Mouse (Mus musculus) stomach, embryonic 16.5 days (tissue): ENCODE measurements around the gene Spint5. TPM values are rescaled to one million over a fixed set of nuclear protein-coding genes. Genes with fewer than 3 reads are reported as not detected.
A peak's percentile ranks its signal among the peaks of the same experiment; 100 is the strongest.

ENCODE experiments used
- ATAC-seq: fragments of 200-750 bp; cut with Nextera tagmentation; 2 replicates; pipeline ENCODE4 v1.8.0; 2017; ENCODE audit warnings: moderate number of reproducible peaks, moderate TSS enrichment; ENCODE audit not compliant: insufficient read depth, low FRiP score
- H3K27ac ChIP-seq: fragments of 300-500 bp; sonication (generic); 2 replicates; pipeline ENCODE4 v1.5.1; 2014; ENCODE audit warnings: low read length
- H3K27me3 ChIP-seq: fragments of 300-500 bp; sonication (generic); 2 replicates; pipeline ENCODE4 v1.6.1; 2014; ENCODE audit warnings: low read length, control low read depth, mixed read lengths; ENCODE audit not compliant: control insufficient read depth, insufficient read depth
- H3K36me3 ChIP-seq: fragments of 300-500 bp; sonication (generic); 2 replicates; pipeline ENCODE4 v1.6.1; 2014; ENCODE audit warnings: low read length; ENCODE audit not compliant: control insufficient read depth, insufficient read depth
- H3K4me1 ChIP-seq: fragments of 300-500 bp; sonication (generic); 2 replicates; pipeline ENCODE4 v1.6.1; 2014; ENCODE audit warnings: low read length, control low read depth, mixed read lengths; ENCODE audit not compliant: control insufficient read depth, insufficient read depth
- H3K4me2 ChIP-seq: fragments of 300-500 bp; sonication (generic); 2 replicates; pipeline ENCODE4 v1.6.1; 2014; ENCODE audit warnings: low read depth, low read length, mixed read lengths
- H3K4me3 ChIP-seq: fragments of 300-500 bp; sonication (generic); replicated peaks from 2 replicates; pipeline ENCODE4 v1.5.1; 2014; ENCODE audit warnings: mild to moderate bottlenecking, low read length
- H3K9ac ChIP-seq: fragments of 300-500 bp; sonication (generic); 2 replicates; pipeline ENCODE4 v1.6.1; 2014; ENCODE audit warnings: low read length
- H3K9me3 ChIP-seq: fragments of 300-500 bp; sonication (generic); replicated peaks from 2 replicates; pipeline ENCODE4 v1.6.1; 2016; ENCODE audit warnings: low read length, control low read depth; ENCODE audit not compliant: control insufficient read depth
- WGBS: fragments of 180-500 bp; shearing (Covaris S2); extraction: QIAGEN DNeasy Blood & Tissue Kit; methylation state at CpG from one replicate; pipeline ENCODE4 v1.1.7; 2014; 5-methylcytosine and 5-hydroxymethylcytosine counted together
- polyA plus RNA-seq: library from polyadenylated mRNA; unstranded; fragments of >200 nt; fragmentation: Nextera tagmentation; extraction: Ambion mirVana; gene quantifications from 2 replicates; pipeline ENCODE4 v1.2.1, GENCODE M21; 2015

Gene Spint5
- polyA plus RNA-seq, 1 experiment from 2014 or later, result not detected

DNA sequence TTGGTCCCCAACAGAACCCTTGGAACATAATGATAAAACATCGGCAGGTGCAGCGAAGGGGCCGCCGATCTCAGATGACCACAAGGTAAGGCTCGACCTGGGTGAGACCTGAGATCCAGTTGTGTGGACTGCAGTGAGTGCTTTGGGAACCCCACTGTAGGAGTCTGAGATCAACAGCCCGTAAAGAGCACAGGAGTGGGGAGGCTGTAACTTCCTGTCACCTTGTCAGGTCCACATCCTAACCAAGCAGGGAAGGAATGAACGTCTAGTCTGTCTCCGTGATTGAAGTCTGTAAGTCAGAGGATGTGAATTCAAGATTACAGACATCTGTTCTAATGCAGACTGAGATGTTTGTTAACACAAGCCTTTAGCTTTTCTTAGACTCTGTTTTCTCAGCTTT lies 31.6 kb downstream of the Spint5 start:
- peak overlapping the region; percentile 98 for H3K9ac ChIP-seq
- WGBS, result 42% methylated on average over 8 of the region's 8 CpGs
- H3K9me3 ChIP-seq, result no peaks in the 10 kb centered on the region
- peaks cover 17% of the 10 kb centered on the region for H3K4me1 ChIP-seq
- ATAC-seq, result no peak
- no peaks in the 10 kb centered on the region for H3K27me3 ChIP-seq
- H3K4me3 ChIP-seq, result peak overlapping the region; percentile 75
- peak overlapping the region; percentile 86 for H3K4me2 ChIP-seq
- peak overlapping the region; percentile 48 for H3K27ac ChIP-seq
- 0 out of 2 replicates have a peak, but pooled peaks cover 8% of the 10 kb centered on the region for H3K36me3 ChIP-seq

DNA sequence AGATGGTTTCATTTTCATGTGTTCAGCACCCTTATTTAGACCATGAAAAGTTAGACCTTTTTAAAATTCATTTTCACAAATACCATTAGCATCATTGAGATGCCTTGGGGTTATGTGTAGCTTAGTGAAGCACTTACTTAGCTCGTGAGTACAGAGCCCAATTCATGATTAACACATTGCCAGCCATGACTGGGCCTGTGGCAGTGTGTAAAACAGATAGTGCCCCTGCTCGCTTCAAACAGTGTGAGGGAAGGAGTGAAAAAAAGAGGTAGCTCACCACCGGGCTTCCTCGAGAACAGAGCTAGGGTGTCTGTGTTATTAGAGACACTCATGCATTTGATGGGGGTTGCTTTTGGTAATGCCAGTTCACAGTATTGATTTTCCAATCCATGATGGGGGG lies 33.1 kb downstream of the Spint5 start:
- Histone ChIP-seq H3K9ac (no peak overlapping the region), H3K4me1 (peaks cover 17% of the 10 kb centered on the region), H3K36me3 (peaks cover 14% of the 10 kb centered on the region; the same call in 1 of the 2 replicates), H3K27me3 (no peaks in the 10 kb centered on the region), H3K4me2 (no peak overlapping the region), H3K27ac (no peak overlapping the region), H3K9me3 (no peaks in the 10 kb centered on the region), H3K4me3 (no peak overlapping the region)
- WGBS, result 82% methylated on average over 4 of the region's 4 CpGs
- no peak for ATAC-seq

DNA sequence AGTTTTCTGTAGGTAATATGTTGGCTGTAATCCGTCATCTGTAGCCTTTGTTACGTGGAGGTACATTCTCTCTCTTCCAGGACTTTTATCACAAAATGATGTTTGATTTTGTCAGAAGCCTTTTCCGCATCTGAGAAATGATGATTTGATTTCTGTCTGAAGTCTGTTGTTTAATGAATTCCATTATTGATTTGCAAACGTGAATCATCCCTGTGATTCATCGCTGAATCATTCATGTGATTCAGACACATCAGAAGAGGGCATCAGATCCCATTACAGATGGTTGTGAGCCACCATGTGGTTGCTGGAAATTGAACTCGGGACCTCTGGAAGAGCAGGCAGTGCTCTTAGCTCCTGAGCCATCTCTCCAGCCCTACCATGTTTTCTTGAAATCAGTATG lies 33.9 kb downstream of the Spint5 start:
- Histone ChIP-seq H3K4me2 (no peak overlapping the region), H3K4me3 (no peak overlapping the region), H3K27ac (no peak overlapping the region), H3K36me3 (peaks cover 17% of the 10 kb centered on the region; the same call in 1 of the 2 replicates), H3K9ac (no peak overlapping the region), H3K4me1 (peaks cover 17% of the 10 kb centered on the region), H3K27me3 (no peaks in the 10 kb centered on the region), H3K9me3 (no peaks in the 10 kb centered on the region)
- no peak for ATAC-seq
- WGBS, result 86% methylated on average over 6 of the region's 6 CpGs

DNA sequence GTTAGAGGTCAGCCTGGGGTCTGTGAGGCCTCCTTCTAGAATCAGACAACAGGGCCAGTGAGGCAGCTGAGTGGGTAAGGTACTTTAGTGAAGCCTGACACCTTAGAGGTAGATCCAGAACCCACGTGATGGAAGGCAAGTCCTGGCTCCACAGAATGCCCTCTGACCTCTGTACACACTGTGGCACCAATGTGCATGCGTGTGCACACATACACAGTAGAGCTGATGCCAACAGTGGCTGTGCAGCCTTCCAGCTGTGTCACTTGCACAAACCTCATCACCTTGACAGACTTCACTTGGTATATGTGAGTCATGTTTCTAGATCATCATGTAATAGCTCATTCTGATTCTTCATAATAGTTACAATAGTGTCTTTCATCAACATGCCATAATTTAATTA lies 37.3 kb downstream of the Spint5 start:
- Histone ChIP-seq H3K4me2 (no peak overlapping the region), H3K27me3 (no peaks in the 10 kb centered on the region), H3K9ac (no peak overlapping the region), H3K9me3 (no peaks in the 10 kb centered on the region), H3K27ac (no peak overlapping the region), H3K4me1 (peaks cover 2% of the 10 kb centered on the region; the same call in 1 of the 2 replicates), H3K36me3 (peaks cover 41% of the 10 kb centered on the region), H3K4me3 (no peak overlapping the region)
- 79% methylated on average over 2 of the region's 2 CpGs for WGBS
- ATAC-seq, result peak; percentile 21; the same call in 1 of the 2 replicates

DNA sequence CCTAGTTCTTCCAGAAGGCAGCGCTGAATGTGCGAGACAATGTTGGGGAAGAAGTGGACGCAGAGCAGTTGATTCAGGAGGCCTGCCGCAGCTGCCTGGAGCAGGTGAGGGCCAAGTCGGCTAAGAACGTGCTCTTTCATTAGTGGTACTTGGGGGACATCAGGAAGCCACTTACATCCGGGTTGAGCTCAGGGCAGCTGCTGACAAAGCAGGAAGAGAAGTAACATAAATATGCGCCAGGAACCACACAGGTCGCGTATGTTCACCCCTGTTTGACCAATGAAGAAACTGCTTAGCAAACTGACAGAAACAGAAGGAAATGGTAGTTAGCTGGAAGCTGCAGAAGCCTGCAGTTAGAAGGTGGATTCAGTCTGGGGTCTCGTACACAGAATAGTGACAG lies 39.0 kb downstream of the Spint5 start:
- Histone ChIP-seq H3K4me1 (no peaks in the 10 kb centered on the region), H3K9ac (no peak overlapping the region), H3K27me3 (no peaks in the 10 kb centered on the region), H3K27ac (no peak overlapping the region), H3K36me3 (peaks cover 49% of the 10 kb centered on the region), H3K9me3 (no peaks in the 10 kb centered on the region), H3K4me2 (no peak overlapping the region), H3K4me3 (no peak overlapping the region)
- ATAC-seq, result no peak
- WGBS, result 75% methylated on average over 11 of the region's 11 CpGs

DNA sequence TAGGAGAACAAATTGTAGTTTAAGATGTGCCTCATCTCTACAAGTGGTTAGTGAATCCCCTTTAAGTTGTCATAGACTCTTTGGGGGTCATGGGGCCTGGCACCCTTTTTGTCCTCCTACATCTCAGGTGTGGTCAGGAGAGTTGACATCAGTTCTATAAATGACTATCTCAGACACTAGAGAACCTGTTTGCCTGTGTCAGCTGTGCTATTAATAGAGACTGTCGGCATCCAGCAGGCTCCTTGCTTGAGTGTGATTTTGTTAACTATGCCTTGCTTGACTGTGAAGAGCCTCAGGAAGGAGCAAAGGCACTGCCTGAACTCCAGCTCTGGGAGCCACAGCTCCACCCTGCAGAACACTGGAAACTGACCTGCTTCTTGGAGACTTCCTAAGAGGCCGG lies 39.7 kb downstream of the Spint5 start:
- H3K4me1 ChIP-seq, result no peaks in the 10 kb centered on the region
- peaks cover 54% of the 10 kb centered on the region for H3K36me3 ChIP-seq
- WGBS, result 71% methylated on average over 2 of the region's 2 CpGs
- no peaks in the 10 kb centered on the region for H3K27me3 ChIP-seq
- H3K4me2 ChIP-seq, result no peak overlapping the region
- ATAC-seq, result no peak
- H3K9me3 ChIP-seq, result no peaks in the 10 kb centered on the region
- no peak overlapping the region for H3K9ac ChIP-seq
- H3K27ac ChIP-seq, result no peak overlapping the region
- no peak overlapping the region for H3K4me3 ChIP-seq

DNA sequence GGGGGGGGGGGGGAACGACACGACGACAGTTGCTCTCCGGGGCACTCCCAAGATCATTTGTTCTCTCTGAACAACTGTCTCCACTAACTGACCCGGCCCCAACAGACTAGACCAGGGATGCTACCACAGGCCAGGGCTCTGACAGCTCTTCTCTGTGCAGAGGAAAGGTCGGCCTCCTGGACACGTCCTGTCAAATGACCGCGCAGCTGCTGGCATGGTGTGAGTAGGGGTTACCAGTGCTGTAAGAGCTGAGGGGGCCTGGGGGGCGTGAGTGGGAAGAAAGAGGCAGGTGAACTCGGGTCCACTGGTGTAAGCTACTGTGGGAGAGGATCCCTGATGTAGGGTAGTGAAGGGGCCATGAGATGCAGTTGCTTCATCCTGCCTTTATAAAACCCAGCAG lies 42.7 kb downstream of the Spint5 start:
- 86% methylated on average over 11 of the region's 11 CpGs for WGBS
- Histone ChIP-seq H3K27me3 (no peaks in the 10 kb centered on the region), H3K4me2 (no peak overlapping the region), H3K4me3 (no peak overlapping the region), H3K9ac (no peak overlapping the region), H3K4me1 (no peaks in the 10 kb centered on the region), H3K9me3 (no peaks in the 10 kb centered on the region), H3K36me3 (peaks cover 54% of the 10 kb centered on the region), H3K27ac (no peak overlapping the region)
- no peak for ATAC-seq

DNA sequence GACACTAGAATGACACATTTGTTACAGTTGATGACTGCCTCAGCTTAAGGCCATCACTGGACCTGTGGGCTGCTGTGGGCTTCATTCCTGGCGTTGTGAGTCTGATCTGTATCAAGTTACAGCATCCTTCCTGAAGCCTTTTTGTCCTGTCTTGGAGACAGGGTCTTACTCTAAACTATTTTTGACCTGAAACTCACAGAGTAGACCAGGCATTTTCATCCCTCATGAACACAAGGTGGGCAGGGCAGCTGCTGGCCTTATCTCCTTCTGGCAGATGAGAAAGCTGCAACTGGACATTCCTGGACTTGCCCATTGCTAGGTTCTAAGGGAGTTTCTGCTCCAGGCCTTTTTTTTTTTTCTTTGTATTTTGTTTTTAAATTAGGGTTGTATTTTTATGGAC lies 43.6 kb downstream of the Spint5 start:
- Histone ChIP-seq H3K36me3 (peaks cover 54% of the 10 kb centered on the region), H3K9ac (no peak overlapping the region), H3K27me3 (no peaks in the 10 kb centered on the region), H3K9me3 (no peaks in the 10 kb centered on the region), H3K27ac (no peak overlapping the region), H3K4me3 (no peak overlapping the region), H3K4me2 (no peak overlapping the region), H3K4me1 (no peaks in the 10 kb centered on the region)
- WGBS, result 74% methylated on average over 1 of the region's 1 CpGs
- ATAC-seq, result no peak

DNA sequence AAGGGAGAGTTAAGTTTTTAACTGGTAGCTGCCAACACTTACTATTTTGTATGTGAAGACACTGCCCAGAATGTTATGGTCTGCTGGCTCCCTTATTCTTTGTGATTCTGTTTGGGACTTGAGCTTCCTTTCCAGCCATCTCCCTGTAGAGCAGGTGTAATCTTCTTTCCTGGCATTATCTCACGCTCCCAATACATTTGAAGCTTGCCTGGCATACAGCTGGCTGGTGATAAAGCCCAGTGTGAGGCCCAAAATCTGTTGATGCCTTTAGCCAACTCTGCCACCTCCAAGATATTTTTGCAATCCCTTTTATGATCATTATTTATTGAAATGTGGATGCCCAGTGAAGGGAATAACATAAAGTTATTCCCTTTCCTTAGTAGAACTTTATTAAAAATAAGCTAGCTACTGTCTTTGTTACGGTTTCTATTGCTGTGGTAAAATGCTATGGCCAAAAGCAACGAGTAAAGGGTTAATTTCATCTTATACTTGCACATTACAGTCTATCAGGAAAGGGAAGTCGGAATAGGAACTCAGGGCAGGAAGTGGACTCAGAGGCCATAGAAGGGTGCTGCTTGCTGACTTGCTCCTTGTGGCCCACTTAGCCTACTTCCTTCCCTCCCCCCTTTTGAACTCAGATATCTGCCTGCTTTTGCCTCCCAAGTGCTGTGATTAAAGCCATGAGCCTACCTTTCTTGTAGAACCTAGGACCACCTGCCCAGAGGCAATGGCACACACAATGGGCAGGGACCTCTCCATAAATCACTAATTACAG lies 45.1 kb downstream of the Spint5 start:
- H3K9ac ChIP-seq, result no peak overlapping the region
- no peak for ATAC-seq
- 83% methylated on average over 4 of the region's 4 CpGs for WGBS
- H3K4me1 ChIP-seq, result no peaks in the 10 kb centered on the region
- no peak overlapping the region for H3K4me3 ChIP-seq
- H3K9me3 ChIP-seq, result no peaks in the 10 kb centered on the region
- peak overlapping the region; percentile 12; the same call in 1 of the 2 replicates for H3K27ac ChIP-seq
- H3K4me2 ChIP-seq, result no peak overlapping the region
- H3K36me3 ChIP-seq, result peaks cover 39% of the 10 kb centered on the region
- H3K27me3 ChIP-seq, result no peaks in the 10 kb centered on the region
